Mouse (Mus musculus): ENCODE measurements at regions not wholly inside any gene's neighbourhood (a gene's known extent, or its start where the extent isn't known, plus 50 kb on each side); places are given as distances from the start of the nearest gene placed in this dataset.

DNA sequence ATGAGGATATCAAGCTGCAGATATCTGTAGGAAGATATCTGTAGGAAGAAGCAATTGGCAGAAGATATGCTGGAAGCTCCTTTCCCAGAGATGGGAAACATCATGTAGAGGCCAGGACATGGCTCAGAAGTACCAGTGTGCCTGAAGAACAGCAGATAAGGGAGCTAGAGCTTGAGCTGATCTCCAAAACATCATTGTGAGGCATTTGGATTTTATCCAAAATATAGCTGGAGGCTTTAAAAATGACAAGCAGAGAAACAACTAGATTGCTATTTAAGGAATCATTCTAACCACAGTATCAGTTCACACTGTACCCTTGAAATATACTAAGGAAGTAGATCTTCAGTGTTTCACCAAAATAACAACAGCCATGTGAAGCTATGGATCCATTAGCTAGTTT, 81.5 kb downstream of the Uchl5 start:
- no peak for TF ChIP-seq CTCF (IDR thresholded peaks at IDR 0.05)
- Histone ChIP-seq H3K27ac (no peak overlapping the region), H3K4me3 (no peak overlapping the region)
- intact Hi-C loops (cut with DNase I): loop anchor here (5.0 kb wide), 1 partner anchor 44 kb away; no protein-coding TSS in a partner anchor
- DNase-seq: no peak
